Mouse (Mus musculus): ENCODE results near the gene Mgat4a.
"Not testable (repeated sequence)": the region's sequence is repeated elsewhere in the genome, so short reads cannot be mapped to it uniquely, and the experiment has no call there.

Gene Mgat4a

DNA sequence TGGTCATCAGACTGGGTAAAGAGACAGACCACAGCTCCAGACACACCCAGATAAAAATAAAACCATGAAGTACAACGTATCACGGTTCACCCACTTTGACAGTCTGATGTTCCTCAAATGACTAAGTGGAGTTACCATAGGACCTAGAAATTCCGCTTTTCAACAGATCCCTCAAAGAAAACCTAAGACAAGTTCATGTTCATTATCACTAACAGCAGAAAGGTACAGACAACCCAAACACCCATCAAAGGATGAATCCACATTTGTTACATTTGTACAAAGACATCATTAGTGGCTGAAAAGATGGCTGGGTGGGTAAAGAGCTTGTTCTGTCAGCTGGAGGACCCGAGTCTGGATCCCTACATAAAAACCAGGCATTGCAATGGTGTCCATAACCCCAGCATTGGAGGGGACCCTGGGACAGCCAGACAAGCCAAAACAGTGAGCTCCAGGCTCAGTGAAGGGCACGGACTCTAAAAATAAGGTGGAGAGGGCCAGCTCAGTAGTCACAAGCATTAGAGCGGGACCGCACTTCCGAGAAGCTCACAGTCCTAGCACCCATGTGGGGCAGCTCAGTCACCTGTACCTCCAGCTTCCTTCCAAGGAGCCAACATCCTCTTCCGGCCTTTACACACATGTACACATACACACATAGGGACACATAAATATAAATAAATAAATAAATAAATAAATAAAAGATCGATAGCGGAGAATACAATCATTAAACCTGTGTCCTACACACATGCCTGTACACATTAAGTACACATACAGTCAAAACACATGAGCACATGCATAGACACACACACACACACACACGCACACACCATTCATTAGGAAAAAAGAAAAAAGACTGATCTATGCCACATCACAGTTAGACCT, 8.9 kb downstream of the Mgat4a start:
- no peak for DNase-seq

DNA sequence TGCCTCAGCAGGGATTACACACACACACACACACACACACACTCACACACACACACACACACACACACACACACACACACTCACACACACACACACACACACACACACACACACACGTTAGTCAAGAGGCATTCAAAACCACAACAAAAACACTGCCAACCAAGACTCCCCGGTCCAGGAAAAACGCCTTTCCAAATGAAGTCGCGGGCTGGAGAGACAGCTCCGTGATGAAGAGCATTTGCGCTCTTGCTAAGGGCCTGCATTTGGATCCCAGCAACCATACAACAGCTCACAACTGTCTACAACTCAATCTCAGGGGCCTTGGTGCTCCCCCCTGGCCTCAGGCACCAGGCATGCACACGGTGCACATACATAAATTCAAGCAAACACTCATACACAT, 10.8 kb downstream of the Mgat4a start:
- DNase-seq: no peak

- no peak for DNase-seq
Measured at GRCm38 (mm10) chr1:37526257-37526656, 14.6 kb downstream of the Mgat4a start.

- DNase-seq: no peak
Measured at GRCm38 (mm10) chr1:37524669-37525068, 16.1 kb downstream of the Mgat4a start.

- not testable (repeated sequence) for DNase-seq
Measured at GRCm38 (mm10) chr1:37524122-37524521, 16.7 kb downstream of the Mgat4a start.

GRCm38 (mm10) chr1:37523548-37523947, 17.3 kb downstream of the Mgat4a start:
- not testable (repeated sequence) for DNase-seq

GRCm38 (mm10) chr1:37522101-37522500, 18.7 kb downstream of the Mgat4a start:
- no peak for DNase-seq

GRCm38 (mm10) chr1:37518791-37519190, 22.0 kb downstream of the Mgat4a start:
- DNase-seq: no peak

DNA sequence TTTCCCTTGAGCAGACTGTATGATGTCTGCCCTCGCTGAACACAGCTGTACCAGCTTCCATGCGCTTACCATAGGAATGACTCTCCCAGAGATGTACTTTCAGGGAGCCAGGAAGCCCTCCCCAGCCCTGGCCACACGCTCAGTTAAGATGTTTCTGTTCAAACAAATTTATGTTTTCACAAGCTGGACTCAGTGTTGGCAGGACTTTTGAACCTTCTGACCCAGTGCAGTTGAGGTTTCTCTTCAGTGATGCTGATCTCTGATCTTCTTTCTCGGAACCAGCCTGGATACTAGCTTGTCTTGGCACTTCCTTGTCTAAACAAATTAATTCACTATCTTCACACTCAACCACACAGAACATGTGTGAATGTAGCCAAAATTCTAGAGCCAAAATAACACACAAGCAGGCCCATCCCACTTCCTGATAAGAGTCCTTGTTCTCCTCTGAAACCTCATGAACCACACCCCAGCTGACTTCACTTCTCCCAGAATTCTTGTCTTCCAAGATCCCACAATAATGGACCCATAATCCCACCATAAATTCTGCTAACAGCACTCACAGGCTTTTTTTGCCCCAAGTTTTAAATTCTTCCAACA, 22.6 kb downstream of the Mgat4a start:
- DNase-seq: no peak

GRCm38 (mm10) chr1:37512961-37513431, 27.8 kb downstream of the Mgat4a start:
- DNase-seq: peak; percentile 32 to 34

DNA sequence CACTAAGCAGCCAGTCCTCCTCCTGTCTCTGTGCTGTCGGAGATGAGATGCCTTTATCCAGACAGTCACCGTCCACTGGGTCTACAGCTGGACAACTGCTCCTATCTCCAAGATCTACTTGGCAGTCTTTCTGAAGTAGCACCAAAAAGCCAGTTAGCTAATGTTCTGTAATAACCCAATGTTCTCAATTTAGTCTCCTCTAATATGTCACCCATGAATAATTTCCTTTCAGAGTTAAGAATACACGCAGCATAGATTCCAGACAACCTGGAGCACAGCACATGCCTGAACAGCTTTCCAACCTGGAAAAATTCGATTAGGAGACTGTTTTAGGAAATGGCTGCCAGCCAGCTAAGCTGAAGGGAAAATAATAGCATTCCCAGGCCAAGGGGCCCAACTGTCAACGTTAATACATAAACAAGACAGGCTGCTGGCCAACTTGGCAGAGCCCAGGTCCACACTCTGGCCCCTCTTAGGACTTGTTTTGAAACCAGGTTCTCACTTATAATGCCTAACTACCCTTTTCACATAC, 28.6 kb downstream of the Mgat4a start:
- DNase-seq: peak; percentile 70 to 78

GRCm38 (mm10) chr1:37510193-37510592, 30.6 kb downstream of the Mgat4a start:
- DNase-seq: no peak

DNA sequence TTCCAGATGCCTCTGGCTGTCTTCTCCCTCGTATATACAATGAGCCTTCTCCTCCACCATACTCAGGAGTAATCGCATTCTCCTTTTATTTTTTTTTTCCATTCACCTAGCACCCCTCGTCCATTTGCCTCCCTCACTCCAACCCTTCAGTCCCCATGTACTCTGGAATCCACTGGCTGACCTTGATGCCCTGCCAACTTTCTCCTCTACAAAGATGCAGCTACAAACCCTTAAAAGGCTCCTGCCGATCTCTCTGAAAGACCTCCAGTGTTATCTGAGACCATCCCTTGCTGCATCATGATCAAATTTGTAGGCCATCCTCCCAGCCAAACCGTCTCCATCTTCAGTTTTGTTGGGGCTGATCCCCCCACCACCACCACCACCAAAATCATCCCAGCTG, 31.4 kb downstream of the Mgat4a start:
- DNase-seq: no peak

GRCm38 (mm10) chr1:37505348-37505730, 35.5 kb downstream of the Mgat4a start:
- no peak for DNase-seq

GRCm38 (mm10) chr1:37504716-37505347, 36.0 kb downstream of the Mgat4a start:
- DNase-seq: no peak

DNA sequence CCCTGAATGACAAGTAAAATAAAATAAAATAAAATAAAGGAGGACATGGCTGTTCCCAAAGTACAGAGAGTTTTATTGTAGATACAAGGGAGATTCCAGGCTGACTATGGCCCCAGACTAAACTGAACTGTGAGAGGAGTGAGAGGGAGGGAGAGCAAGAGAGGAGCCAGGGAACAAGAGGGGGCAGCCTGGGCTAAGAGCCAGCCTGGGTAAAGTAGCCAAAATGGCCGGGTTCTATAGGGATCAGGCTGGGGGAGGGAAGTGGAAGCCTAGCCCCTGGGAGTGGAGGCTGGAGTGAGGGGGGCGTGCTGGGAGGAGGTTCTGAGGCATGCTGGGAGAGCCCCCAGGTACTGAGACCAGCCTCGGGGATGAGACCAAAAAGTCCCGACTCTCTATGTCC, 37.2 kb downstream of the Mgat4a start:
- peak; percentile 29 to 61 for DNase-seq

GRCm38 (mm10) chr1:37502354-37502753, 38.5 kb downstream of the Mgat4a start:
- no peak for DNase-seq

- peak in 1 of 2 experiments; percentile 20 for DNase-seq
Measured at GRCm38 (mm10) chr1:37500723-37501122, 40.1 kb downstream of the Mgat4a start.

DNA sequence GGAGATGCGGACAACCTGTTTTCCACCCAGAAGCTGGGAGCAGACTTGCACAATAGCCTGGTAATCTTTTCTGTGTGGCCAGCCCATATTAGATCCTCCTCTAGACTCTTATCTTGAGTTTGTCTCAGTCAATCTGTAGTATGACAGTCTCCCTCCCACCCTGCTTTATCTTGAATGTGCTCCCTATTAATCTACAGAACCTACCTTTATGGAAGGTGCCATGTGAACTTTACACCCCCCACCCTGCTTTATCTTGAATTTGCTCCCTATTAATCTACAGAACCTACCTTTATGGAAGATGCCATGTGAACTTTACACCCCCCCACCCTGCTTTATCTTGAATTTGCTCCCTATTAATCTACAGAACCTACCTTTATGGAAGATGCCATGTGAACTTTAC, 41.4 kb downstream of the Mgat4a start:
- not testable (repeated sequence) for DNase-seq

- DNase-seq: no peak
Measured at GRCm38 (mm10) chr1:37498911-37499310, 41.9 kb downstream of the Mgat4a start.

DNA sequence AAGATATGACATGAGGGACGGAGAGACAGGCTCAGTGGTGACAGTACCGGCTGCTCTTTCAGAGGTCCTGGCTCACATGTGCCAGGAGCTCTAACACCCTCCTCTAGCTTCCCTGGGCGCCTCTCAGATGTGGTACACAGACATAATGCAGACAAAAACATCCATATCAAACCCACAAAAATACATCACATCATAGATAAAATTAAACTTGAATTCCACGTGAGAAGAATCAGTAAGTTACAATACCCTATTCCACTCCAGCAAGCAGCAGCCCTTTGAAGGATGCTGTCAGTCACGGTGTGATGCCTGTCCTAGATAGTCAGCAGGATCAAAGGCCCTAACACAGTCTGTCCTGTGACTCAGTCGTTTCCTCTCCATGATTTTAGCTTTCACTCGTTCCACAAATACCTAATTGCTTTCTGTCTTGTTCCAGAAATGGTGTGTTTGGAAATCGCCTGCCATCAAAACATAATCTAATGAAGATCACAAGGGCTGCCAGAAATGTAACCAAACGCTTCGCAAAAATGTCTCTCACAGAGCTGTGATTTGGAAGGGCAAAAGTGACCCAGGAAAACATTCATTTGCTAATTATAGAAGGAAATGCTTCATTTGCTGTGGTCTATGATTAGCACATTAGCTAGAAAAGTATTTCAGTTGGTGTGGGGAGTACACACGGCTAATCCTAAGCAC, 44.1 kb downstream of the Mgat4a start:
- no peak for DNase-seq

GRCm38 (mm10) chr1:37495698-37496321, 45.0 kb downstream of the Mgat4a start:
- DNase-seq: no peak
